Mouse (Mus musculus) ES-E14 (cell line): ENCODE results near the gene Tasp1. TPM values are rescaled to one million over a fixed set of nuclear protein-coding genes. Genes with fewer than 3 reads are reported as not detected.

Experiments used
- DNase-seq: peaks from one replicate; pipeline ENCODE4 v3.0.0-alpha.2; 2013; ENCODE audit warnings: low read depth, low spot score
- H3K27ac ChIP-seq: 2 replicates; pipeline ENCODE4 v1.5.1; 2012; ENCODE audit warnings: low read depth, mild to moderate bottlenecking, low read length, moderate library complexity, mixed read lengths; ENCODE audit not compliant: poor library complexity, insufficient read depth, severe bottlenecking
- H3K36me3 ChIP-seq: 2 replicates; pipeline ENCODE4 v1.6.1; 2012; ENCODE audit warnings: mild to moderate bottlenecking, low read length, moderate library complexity, mixed read lengths; ENCODE audit not compliant: control insufficient read depth, poor library complexity, insufficient read depth, severe bottlenecking
- H3K4me1 ChIP-seq, 2 experiments: fragments of 150-350 bp in 1 of 2; sonication (generic) in 1 of 2; 2 replicates each; pipeline ENCODE4 v1.6.1; 2012; ENCODE audit warnings: low read length in 2 of 2, mild to moderate bottlenecking in 1 of 2, mixed read lengths in 1 of 2; ENCODE audit not compliant: control insufficient read depth in 2 of 2, insufficient read depth in 2 of 2, poor library complexity in 1 of 2
- H3K4me3 ChIP-seq, 2 experiments: fragments of 150-350 bp in 1 of 2; sonication (generic) in 1 of 2; 2 replicates each; pipeline ENCODE4 v1.5.1; 2012; ENCODE audit warnings: low read length in 2 of 2, low read depth in 1 of 2, mild to moderate bottlenecking in 1 of 2, mixed read lengths in 1 of 2; ENCODE audit not compliant: insufficient read depth in 1 of 2, poor library complexity in 1 of 2, severe bottlenecking in 1 of 2
- H3K9ac ChIP-seq: 2 replicates; pipeline ENCODE4 v1.6.1; 2012; ENCODE audit warnings: low read depth, mild to moderate bottlenecking, low read length, mixed read lengths; ENCODE audit not compliant: poor library complexity, insufficient read depth, severe bottlenecking
- H3K9me3 ChIP-seq: fragments of 150-350 bp; sonication (generic); 2 replicates; pipeline ENCODE4 v1.6.1; 2012; ENCODE audit warnings: low read depth, mild to moderate bottlenecking, low read length; ENCODE audit not compliant: control insufficient read depth, insufficient read depth
- CHD2 ChIP-seq: IDR thresholded peaks from 2 replicates; pipeline ENCODE4 v1.6.1; 2014; ENCODE audit warnings: mild to moderate bottlenecking, low read depth, low read length, inconsistent platforms
- HCFC1 ChIP-seq: IDR thresholded peaks from 2 replicates; pipeline ENCODE4 v1.6.1; 2012; ENCODE audit warnings: low read length, inconsistent platforms, borderline replicate concordance; ENCODE audit not compliant: insufficient read depth
- MAFK ChIP-seq: IDR thresholded peaks from 2 replicates; pipeline ENCODE4 v1.6.1; 2014; ENCODE audit warnings: mild to moderate bottlenecking, low read depth, low read length, inconsistent platforms; ENCODE audit not compliant: insufficient read depth
- ZC3H11A ChIP-seq: IDR thresholded peaks from 2 replicates; pipeline ENCODE4 v1.6.1; 2012; ENCODE audit warnings: low read depth, mild to moderate bottlenecking, inconsistent platforms, low read length, borderline replicate concordance
- ZNF384 ChIP-seq: IDR thresholded peaks from 2 replicates; pipeline ENCODE4 v1.6.1; 2012; ENCODE audit warnings: low read depth, low read length, inconsistent platforms
- in situ Hi-C, 2 experiments: fragments of 600-800 bp; cut with MboI; formaldehyde crosslinking; loops; one replicate each; pipeline ENCODE4 v1.15.1; 2025; ENCODE audit warnings: low sequenced_read_pairs in 2 of 2, inconsistent platforms in 1 of 2; ENCODE audit not compliant: unreplicated experiment in 2 of 2
- total RNA-seq: library from RNA; depleted of rRNA; stranded (reverse); fragments of 300-350 nt; gene quantifications from 2 replicates; pipeline ENCODE4 v1.2.3, GENCODE M21; 2012; rRNA removed

Tasp1 gene
- total RNA-seq, 1 experiment = 11.2 TPM

GRCm38 (mm10) chr2:139784946-139785345, 281.7 kb downstream of the Tasp1 start:
- H3K9me3 ChIP-seq = no peaks in the 10 kb centered on the region
- H3K9ac ChIP-seq = no peak overlapping the region
- H3K27ac ChIP-seq = no peak overlapping the region
- no peaks in the 10 kb centered on the region for H3K36me3 ChIP-seq
- H3K4me3 ChIP-seq = no peak overlapping the region
- no peak for TF ChIP-seq MAFK
- TF ChIP-seq ZC3H11A = no peak
- TF ChIP-seq CHD2 = no peak
- no peak for TF ChIP-seq ZNF384
- TF ChIP-seq HCFC1 = no peak
- no peak for DNase-seq
- H3K4me1 ChIP-seq = no peaks in the 10 kb centered on the region
- in situ Hi-C loops = loop anchor here in 1 of 2 experiments (25.0 kb wide), 1 partner anchor 177 kb away; no protein-coding TSS in a partner anchor

GRCm38 (mm10) chr2:139784465-139784864, 282.1 kb downstream of the Tasp1 start:
- no peaks in the 10 kb centered on the region for H3K36me3 ChIP-seq
- TF ChIP-seq MAFK = no peak
- TF ChIP-seq ZC3H11A = no peak
- TF ChIP-seq CHD2 = no peak
- no peak for TF ChIP-seq HCFC1
- no peak for TF ChIP-seq ZNF384
- no peaks in the 10 kb centered on the region for H3K9me3 ChIP-seq
- H3K4me1 ChIP-seq = no peaks in the 10 kb centered on the region
- no peak for DNase-seq
- in situ Hi-C loops = loop anchor here in 1 of 2 experiments (25.0 kb wide), 1 partner anchor 178 kb away; no protein-coding TSS in a partner anchor
- no peak overlapping the region for H3K9ac ChIP-seq
- H3K4me3 ChIP-seq = no peak overlapping the region
- H3K27ac ChIP-seq = no peak overlapping the region

Other genes starting within 250 kb of the Tasp1 start
- gene Gm17374, start 85.2 kb upstream of the Tasp1 start, total RNA-seq = not detected in 2 replicates
- gene Esf1, start 103.8 kb upstream of the Tasp1 start, total RNA-seq = 30.2 and 41.9 TPM in 2 replicates
- 12.9 and 14.0 TPM in 2 replicates for gene Ndufaf5, start 103.8 kb upstream of the Tasp1 start, total RNA-seq